Mouse (Mus musculus): Measurements from ENCODE around the gene Hddc2.

The Hddc2 gene

DNA sequence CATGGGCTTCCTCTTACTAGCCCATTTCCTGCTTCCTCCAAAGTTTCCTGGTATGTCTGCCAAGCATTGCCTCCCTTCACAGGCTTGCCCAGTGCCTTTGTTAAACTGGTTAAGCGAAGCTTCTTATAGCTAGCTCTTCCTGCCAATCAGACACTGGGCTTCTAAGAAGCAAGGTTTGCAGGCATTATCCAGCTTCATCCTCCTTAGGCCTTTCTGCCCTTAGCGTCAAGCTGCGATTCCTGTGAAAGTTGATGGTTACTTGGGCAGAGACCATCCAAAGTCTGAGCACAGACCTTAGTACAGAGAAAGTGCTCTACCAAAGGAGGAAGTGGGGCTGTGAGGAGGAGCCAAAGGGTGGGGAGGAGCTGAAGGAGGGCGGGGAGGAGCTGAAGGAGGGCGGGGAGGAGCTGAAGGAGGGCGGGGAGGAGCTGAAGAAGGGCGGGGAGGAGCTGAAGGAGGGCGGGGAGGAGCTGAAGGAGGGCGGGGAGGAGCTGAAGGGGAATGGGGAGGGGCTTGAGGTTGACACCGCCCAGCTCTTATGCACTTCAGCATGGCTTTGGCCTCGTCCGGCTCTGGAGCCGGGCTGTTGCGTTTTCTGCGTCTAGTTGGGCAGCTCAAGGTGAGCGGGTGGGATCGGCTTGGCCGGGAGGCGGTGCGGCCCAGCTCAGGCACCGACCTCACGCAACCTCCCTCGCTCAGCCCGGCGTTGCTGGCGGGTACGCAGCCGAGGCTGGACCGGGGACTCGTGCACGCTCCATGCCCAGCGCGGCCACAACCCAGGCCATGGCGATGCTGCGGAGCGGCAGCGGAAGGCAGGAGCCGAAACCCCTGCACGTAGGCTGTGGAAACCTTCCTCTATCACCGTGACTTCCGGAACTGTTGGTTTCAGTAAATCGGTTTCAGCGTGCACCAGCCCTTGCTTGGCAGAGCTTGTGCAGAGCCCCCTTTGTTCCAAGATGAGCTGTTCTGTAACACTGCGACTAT lies at the start of gene Hddc2:
Gene Hddc2, plus strand, starts transcription at position 519 of the 984 bp plus-strand sequence.
- DNase-seq: peak; percentile 73 to 75

DNA sequence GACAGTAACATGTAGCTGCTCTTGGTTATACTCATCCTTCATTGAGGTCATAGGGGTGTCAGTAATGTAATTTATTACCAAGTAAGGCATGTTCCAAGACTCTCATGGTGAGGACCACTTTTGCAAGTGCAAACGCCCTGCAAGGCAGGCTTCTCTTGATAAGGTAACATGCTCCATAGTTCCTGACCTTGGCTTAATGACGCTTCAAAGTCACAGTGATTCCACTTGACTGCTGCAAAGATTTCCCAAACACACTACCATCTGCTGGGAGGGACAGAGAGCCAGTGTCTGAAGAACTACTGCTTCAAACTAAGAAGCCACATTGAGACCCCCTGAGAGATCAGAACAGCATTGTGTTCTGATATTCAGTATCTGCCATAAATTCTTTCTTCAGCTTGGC lies 40.4 kb upstream of the Hddc2 start:
- DNase-seq: no peak

DNA sequence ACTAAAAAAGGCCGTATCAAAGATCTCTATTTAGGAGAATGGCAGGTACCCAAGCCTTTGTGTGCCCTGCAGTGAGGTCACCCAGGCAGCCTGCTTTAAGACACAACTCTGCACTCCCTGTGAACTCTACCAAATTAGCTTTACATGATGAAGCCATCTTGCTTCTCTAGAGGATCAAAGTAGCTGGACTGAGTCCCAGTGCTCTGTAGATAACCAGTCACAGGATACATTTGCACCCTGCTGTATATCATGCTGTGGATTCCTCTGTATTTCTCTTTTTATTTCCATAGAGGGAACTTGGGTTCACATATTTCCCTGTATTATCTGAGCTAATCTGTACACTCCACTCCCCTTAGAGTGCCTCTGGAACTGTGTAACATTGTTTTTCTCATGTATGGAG lies 40.0 kb upstream of the Hddc2 start:
- DNase-seq: no peak

DNA sequence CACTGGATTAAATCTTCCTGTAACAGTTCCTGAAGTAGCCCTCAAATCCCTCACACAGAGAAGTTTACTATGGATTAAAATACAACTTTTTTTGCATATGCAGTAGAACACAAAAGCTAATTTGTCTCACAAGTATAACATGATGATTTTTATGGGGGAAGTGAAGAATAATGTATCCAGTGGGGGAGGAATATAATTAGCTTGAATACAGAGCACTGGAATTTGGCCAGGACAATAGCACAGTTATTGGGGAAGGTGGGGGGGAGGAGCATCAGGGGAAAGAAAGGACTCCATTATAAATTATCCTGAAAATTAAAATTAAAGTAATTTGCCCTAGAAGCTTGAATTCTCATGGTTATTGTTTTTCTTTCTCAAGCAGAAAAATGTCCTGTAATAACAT lies 25.4 kb upstream of the Hddc2 start:
- no peak for DNase-seq

DNA sequence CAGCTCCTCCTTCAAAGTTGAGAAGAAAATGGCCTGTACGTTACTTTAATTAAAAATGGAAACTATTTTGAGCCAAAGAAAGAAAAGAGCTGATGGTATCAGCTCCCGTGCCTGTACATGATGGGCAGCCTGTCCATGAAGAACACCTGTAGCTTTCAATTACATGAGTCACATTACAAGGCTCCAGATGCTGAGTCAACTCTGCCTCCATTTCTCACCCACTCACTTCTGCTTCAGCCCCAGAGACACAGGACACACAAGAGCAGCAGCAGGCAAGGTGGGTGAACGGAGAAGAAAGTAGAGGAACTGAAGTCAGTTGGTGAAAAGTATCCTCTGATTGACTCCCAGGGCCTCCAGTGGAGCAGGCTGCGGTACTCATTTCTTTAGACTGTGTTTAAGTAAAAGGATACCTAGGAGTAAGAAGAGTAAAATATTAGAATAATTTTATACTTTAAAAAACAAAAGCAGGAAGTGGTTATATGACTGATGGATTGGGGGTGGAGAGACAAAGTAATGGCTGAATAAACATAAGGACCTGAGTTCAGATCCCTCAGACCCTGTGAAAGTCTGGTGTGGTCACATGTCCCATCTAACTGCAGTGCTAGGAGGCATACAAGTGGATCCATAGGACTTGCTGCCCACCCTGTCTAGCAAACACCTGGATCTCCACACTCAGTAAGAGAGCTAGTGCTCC lies 24.3 kb upstream of the Hddc2 start:
- no peak for DNase-seq

DNA sequence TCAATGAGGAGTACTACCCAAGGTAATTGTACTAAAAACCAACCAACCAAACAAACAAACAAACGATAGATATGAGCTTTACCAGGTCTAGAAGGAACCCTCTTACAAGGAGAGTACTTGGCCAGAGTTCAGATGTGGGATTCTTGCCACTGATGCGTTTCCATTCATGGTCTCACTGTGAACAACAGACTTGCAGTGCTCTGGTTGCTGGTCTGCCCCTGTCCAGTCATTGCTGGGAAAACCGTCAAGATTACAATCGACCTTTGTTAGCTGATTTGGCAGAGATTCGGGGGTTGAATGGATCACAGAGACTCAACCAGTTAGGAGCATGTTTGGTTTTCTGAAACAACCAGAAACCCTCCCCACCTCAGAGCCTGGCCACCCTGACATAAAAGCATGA lies 17.5 kb upstream of the Hddc2 start:
- DNase-seq: no peak

DNA sequence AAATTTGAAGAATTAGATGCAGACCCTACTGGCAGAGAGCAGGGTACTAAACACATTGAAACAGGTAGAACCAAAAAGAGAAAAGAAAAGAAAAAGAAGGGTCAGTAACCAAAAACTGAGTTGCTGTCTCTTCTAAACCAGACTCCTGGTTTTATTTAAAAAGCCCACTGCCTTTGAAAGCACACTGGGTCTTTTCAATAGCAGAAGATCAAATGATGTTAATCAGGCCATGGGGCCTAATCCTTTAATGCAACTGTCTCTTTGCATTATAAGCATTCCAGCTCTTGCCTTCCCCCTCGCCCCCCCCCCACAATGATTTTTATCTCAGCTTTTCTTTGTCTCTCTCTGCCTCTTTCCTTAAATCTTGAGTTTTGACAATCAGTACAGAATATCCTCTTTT lies 16.7 kb upstream of the Hddc2 start:
- no peak for DNase-seq

DNA sequence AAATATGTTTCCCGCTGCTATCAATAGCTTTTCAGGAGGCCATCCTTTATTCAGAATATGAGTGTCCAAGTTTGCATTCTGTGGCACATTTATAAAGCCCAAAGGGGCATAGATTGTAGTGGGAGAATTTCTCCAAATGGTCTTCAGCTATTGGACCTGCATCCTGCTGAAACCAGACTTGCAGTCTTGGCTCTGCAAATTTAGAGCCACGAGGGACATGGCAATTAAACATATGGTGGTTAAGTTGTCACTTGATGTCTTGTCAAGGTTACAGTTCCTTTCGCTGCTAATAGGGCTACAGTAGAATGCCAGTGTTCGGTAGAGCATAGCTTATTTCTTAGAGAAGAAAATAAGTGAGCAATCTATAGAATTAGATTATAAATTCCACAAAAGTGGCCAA lies 16.1 kb upstream of the Hddc2 start:
- DNase-seq: no peak

DNA sequence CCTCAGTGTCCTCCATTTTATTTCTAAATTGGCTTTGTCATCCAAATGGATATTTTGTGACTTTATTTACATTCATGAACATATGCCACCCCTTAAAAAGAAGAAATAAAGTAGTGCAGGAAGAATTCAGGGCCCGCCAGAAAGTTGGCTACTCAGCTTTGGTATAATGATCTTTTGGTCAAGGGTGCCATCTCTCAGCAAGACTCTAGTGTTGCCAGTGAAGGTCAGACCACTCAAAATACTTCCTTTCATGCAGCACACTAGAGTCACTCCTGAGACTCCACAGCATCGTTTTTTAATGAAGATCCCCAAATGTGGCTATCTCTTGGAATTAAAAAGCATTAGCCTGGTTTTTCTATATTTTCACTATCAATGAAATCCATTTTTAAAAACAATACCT lies 14.9 kb upstream of the Hddc2 start:
- no peak for DNase-seq

DNA sequence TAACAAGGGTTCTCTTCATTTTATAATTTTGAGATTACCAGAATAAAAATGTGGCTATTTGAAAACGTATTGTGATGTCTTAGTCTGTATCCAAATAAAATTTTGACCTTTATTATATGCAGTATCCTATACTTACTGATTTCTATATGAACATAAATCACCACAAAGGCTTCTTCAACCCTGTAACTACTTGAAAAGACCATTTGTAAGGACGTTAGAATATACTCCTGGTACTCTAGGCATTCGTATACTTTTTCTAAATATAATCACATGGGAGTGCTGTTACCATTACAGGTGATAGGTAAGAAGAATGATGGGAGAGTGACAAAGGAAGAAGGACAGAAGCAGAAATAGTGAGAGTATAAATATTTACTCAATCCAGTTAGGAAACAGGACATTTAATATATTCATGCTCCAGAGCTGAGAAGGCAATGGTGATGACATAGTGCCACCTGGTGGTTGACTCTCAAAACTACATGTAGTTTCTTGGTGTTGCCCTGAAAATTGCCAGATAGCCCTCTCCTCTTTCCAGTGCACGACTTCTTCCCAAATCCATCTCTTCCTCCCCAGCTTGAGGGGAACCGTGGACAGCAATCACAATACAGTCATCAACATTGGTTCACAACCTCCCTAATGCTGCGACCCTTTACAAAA lies 14.1 kb upstream of the Hddc2 start:
- peak; percentile 32 to 53 for DNase-seq

DNA sequence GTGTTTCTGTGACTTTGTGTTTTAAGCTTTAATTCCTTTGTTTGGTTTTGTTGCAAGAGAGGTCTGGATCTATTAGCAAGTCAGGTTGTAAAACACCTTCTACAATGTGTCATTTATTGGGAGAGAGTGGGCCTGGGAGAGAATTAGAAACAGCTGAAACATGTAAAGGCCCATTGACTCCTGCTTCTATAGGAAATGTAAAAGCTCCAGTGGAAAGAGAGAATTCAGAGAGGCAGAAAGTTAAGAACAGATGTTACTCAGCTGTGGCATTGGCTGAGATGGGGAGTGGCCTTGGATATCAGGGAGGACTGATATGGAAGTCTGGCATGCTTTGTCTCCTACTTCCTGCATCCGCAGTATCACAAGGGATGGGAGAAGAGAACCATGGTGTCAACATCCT lies 12.9 kb upstream of the Hddc2 start:
- DNase-seq: no peak

DNA sequence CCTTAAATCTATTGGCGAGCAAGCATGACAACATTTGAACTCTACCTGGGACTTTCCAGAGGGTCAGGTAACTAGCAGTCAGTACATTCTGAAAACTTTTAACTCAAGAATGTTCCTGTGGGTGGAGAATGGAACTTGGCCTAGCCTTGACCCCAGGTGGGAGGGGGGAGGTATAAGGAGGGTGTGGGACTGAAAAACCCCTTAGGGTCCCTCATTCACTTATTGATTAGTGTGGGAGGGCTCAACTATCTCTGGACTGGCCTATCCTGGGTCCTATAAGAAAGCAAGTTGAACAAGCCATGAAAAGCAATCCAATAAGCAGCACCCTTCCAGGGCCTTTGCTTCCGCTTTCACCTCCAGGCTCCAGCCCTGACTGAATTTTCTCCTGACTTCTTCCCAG lies 9.7 kb upstream of the Hddc2 start:
- DNase-seq: no peak

DNA sequence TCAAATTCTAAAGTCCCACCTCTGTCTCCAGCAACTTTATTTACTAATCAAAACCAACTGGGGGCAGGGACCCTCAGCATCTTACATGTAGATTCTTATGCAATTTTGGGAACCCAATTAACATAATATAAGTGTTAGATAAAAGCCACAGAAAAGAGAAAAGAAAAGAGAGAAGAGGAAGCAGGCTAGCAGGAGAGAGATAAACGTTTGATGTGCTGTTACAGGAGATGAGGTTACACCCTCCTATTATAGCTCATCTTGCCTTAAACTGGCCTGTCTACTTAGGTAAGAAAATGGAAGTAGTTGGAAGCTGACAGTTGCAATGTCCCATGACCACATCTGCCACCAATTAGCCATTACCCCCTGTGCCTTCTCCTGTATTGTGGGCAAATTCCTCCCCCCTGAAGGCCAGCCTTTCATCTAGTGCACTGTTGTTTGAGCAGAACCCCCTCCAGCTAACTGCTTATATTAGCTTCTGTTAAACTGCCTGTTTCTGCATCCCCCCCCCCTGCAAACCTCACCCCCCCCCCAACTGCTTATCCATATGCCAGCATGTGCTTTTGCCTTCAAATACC lies 6.1 kb upstream of the Hddc2 start:
- no peak for DNase-seq

DNA sequence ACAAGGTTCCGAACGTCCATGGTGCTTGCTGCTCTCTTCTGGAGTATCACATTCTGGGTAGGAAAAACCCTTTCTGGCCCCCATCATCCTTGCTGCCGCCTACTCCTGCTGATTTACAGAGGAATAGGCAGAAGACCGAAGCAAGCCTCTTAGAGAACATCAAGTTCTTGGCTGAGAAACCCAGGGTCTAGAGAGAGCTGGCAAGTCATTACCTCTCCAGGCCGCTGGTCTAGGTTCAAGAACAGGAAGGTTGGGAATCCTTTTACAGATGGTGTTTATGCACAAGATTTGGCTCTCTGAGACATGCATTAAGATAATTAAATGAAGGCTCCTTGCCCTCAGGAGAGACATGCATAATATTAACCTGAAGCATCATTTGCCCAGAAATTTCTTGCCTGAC lies 5.3 kb downstream of the Hddc2 start:
- no peak for DNase-seq

DNA sequence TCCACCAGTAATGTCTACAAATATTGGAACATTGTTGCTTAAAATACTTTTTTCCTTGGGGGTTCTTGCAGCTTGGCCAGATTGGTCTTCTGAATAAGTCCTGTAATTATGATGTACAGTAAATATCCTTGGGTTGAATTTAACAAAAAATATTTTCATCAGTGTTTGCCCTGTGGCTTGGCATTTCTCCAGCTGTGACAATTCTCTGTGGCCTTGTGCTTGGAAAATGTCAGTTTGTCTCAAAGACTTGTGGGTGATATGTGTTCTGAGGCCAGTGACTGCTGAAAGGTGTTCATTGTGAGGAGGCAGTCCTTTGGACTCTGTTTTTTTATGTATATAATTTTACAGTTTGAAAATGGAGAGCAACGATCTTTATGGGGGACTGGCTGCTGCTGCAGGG lies 16.3 kb downstream of the Hddc2 start:
- DNase-seq: no peak

DNA sequence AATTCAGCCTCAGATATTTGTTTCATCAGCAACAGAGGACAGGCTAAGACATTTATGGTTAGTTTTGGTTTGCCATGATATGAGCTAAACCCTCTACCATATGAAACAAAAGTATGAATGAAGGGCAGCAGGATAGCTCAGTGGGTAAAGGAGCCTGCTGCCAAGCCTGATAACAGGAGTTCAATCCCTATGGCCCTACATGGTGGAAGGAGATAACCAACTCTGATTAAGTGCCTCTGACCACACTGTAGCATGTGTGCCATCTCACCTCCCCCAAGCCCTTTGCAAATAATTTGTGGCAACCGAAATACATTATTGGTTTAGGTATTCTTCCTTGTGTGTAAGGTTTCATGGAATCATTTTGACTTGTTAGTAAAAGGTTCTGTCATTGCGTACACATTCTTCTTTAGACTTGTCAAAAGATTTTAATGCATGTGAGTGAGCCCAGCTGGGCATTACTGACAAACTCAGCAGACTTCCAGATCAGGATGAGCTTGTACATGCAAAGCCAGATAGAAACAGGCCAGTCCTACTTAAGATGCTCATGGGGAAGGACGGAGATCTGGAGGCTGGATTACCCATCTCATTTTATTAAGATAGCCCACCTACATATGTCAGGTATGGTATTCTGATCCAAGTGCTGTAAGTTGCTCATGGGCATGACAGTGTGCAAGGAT lies 17.2 kb downstream of the Hddc2 start:
- DNase-seq: no peak

DNA sequence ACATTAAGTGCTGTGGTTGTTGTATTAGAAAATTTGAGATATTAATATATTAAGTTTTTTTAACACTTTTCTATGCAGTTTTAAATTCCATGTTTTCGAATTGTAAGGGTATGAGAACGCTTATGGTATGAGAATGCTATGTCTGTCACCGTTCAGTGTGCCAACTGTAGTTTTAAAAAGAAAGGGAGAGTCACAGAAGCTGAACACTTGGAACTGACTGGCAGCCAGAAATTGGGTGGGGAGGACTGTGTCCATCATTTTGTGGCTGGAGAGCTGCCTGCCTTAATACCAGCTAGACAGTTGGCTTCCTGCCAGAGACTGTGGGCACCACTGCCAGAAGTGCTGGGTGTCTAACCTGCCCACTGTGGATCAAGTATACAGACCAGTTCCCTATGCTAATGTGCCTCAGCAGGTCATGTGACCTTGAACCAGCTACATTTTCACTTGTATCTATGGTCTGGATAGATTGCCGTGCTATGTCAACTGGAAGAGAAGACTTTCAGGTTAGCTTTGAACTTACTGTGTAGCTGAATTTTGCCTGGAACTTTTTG lies 18.1 kb downstream of the Hddc2 start:
- no peak for DNase-seq

DNA sequence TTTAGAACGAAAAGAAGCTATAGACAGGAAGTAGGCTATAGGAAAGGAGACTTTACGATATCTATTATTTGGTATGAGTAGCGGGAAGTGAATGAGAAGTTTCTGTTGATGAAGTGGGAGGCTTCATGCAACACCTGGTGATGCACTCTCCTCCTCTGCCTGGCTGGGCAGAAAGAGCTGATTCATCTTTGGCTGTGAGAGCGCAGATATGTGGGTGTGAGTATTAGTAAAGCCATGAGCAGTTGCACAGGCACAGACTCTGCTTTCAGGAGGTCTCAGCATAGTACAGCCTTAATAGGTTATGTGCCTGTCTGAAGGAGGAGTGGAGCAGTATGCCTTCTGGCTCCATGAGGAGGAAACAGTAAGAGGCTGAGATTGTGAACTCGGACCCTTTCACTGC lies 23.2 kb downstream of the Hddc2 start:
- DNase-seq: no peak

DNA sequence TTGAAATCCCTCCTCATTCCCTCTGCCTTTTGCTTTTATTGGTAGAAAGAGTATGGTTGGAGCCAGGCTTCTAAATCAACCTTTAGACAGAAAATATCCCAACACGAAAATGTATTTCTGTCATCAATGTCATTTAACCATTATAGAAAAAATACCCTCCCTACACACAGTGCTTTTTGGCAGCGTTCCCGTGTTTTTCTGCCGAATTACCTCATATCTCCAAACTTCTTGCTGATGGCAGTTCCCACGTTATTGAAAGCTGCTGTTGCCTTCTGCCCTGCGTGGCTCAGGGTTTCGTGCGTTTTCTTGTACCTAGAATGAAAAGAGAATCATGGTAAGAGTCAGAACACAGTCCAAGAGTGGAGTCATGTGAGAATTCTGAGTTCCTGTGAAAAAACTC lies 33.2 kb downstream of the Hddc2 start:
- no peak for DNase-seq

DNA sequence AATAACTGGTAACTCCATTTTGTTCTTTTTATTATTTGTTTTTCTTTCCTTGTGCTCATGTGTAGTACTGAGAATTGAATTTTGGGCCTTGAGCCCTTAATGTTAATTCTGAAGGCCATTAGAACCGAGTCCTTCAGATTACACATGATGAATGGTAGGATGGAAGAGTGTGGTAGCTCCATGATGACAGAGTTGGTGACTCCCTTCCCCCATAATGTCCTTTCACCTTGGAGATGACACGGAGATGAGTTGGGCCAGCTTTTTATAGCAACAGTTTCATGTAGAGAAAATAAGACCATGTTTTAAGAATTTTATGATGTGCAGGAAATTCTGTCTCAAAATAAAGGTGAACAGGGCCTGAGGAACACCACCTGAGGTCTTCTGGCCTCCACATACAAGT lies 37.9 kb downstream of the Hddc2 start:
- DNase-seq: no peak

DNA sequence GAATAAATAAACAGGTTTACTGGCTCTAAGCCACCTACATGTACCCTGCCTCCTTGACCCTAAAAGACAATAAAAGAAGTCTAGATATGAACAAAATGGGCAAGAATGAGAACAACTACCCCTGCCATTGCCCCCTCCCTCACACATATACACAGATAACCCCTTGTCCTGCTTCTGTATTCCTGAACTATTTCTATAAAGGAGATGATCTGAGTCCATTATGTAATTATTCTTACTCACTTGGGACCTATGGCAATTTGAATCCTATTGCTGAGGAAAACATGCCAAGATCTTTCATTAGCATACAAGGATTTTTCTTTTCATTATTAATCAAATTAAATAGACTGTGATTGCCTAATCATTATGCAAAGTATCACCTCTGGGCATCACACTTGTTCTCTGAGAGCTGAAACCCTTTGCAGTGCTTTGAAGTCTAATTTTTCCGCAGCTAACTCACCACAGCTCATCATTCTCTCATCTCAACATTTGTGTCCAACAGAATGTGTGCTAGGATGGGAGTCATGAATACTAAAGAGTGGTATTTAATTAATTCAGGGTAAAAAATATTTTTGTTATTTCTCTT lies 39.8 kb downstream of the Hddc2 start:
- DNase-seq: no peak

DNA sequence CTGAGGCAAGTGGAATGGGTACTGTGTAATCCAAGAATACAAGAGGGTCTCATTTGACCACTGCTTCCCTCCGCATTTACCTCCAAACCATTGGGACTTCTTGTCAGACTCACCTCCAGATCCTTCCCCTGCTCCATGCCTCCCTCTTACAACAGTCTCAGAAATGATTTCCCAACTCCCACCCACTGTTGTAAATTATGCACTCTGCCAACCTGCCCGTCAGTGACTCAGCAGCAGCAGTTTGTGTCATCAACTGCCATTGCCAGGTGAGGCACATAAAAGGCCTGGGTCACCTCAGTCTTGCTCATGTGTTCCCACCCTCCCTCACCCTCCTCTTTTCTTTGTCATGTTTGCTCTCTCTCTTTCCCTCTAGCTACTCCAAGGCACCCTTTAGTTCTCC lies 41.0 kb downstream of the Hddc2 start:
- DNase-seq: no peak
